Mouse (Mus musculus): Measurements from ENCODE around the gene Rab7. TPM values are rescaled to one million over a fixed set of nuclear protein-coding genes. Genes with fewer than 3 reads are reported as not detected.

The Rab7 gene
- polyA plus RNA-seq, 1 experiment from 2014 or later = 238 TPM

- ATAC-seq (replicated peaks; ENCODE audit: low FRiP score, low read depth) (no peak), DNase-seq (ENCODE audit: low spot score) (no peak)
- Histone ChIP-seq H3K27me3 (ENCODE audit: insufficient read depth, low read length) (no peaks in the 10 kb centered on the region), H3K4me3 (replicated peaks; ENCODE audit: low read depth, low read length) (no peak overlapping the region), H3K36me3 (ENCODE audit: insufficient read depth, low read length) (no peaks in the 10 kb centered on the region), H3K9ac (ENCODE audit: low read depth, low read length) (no peak overlapping the region), H3K27ac (no peak overlapping the region), H3K4me2 (ENCODE audit: low read length) (no peak overlapping the region), H3K9me3 (replicated peaks; ENCODE audit: low read length) (no peaks in the 10 kb centered on the region), H3K4me1 (replicated peaks; ENCODE audit: insufficient read depth, low read length) (peaks cover 15% of the 10 kb centered on the region)
- no peak for TF ChIP-seq CTCF (IDR thresholded peaks at IDR 0.05; ENCODE audit: low read depth)
- 83% methylated on average over 5 of the region's 5 CpGs for WGBS
These were observed 2.8 kb upstream of the Rab7 start for GRCm38 (mm10) chr6:88047853-88048252.

- Histone ChIP-seq H3K4me1 (replicated peaks; ENCODE audit: insufficient read depth, low read length) (peaks cover 15% of the 10 kb centered on the region), H3K4me2 (ENCODE audit: low read length) (peak overlapping the region; percentile 29; the same call in 1 of the 2 replicates), H3K27me3 (ENCODE audit: insufficient read depth, low read length) (no peaks in the 10 kb centered on the region), H3K36me3 (ENCODE audit: insufficient read depth, low read length) (no peaks in the 10 kb centered on the region), H3K9me3 (replicated peaks; ENCODE audit: low read length) (no peaks in the 10 kb centered on the region), H3K9ac (ENCODE audit: low read depth, low read length) (no peak overlapping the region), H3K27ac (peak overlapping the region; percentile 94; the same call in 1 of the 2 replicates), H3K4me3 (replicated peaks; ENCODE audit: low read depth, low read length) (no peak overlapping the region)
- ATAC-seq (replicated peaks; ENCODE audit: low FRiP score, low read depth) = no peak
- 33% methylated on average over 3 of the region's 3 CpGs for WGBS
- DNase-seq (ENCODE audit: low spot score) = no peak
- TF ChIP-seq CTCF (IDR thresholded peaks at IDR 0.05; ENCODE audit: low read depth) = no peak
These were observed 316 bp upstream of the Rab7 start for GRCm38 (mm10) chr6:88045406-88045766.

GRCm38 (mm10) chr6:88044234-88044576, 865 bp downstream of the Rab7 start:
- peak overlapping the region; percentile 84 for H3K4me2 ChIP-seq (ENCODE audit: low read length)
- no peaks in the 10 kb centered on the region for H3K27me3 ChIP-seq (ENCODE audit: insufficient read depth, low read length)
- H3K27ac ChIP-seq = peak overlapping the region; percentile 94
- H3K4me1 ChIP-seq (replicated peaks; ENCODE audit: insufficient read depth, low read length) = peaks cover 15% of the 10 kb centered on the region
- TF ChIP-seq CTCF (IDR thresholded peaks at IDR 0.05; ENCODE audit: low read depth) = no peak
- 4% methylated on average over 3 of the region's 3 CpGs for WGBS
- H3K4me3 ChIP-seq (replicated peaks; ENCODE audit: low read depth, low read length) = peak overlapping the region; percentile 94
- H3K9ac ChIP-seq (ENCODE audit: low read depth, low read length) = peak overlapping the region; percentile 98
- ATAC-seq (replicated peaks; ENCODE audit: low FRiP score, low read depth) (no peak), DNase-seq (ENCODE audit: low spot score) (peak; percentile 12)
- no peaks in the 10 kb centered on the region for H3K36me3 ChIP-seq (ENCODE audit: insufficient read depth, low read length)
- no peaks in the 10 kb centered on the region for H3K9me3 ChIP-seq (replicated peaks; ENCODE audit: low read length)

- Histone ChIP-seq H3K4me2 (ENCODE audit: low read length) (no peak overlapping the region), H3K27ac (no peak overlapping the region), H3K27me3 (ENCODE audit: insufficient read depth, low read length) (no peaks in the 10 kb centered on the region), H3K9ac (ENCODE audit: low read depth, low read length) (no peak overlapping the region), H3K9me3 (replicated peaks; ENCODE audit: low read length) (no peaks in the 10 kb centered on the region), H3K36me3 (ENCODE audit: insufficient read depth, low read length) (no peaks in the 10 kb centered on the region), H3K4me1 (replicated peaks; ENCODE audit: insufficient read depth, low read length) (peaks cover 15% of the 10 kb centered on the region), H3K4me3 (replicated peaks; ENCODE audit: low read depth, low read length) (no peak overlapping the region)
- ATAC-seq (replicated peaks; ENCODE audit: low FRiP score, low read depth) (no peak), DNase-seq (ENCODE audit: low spot score) (no peak)
- TF ChIP-seq CTCF (IDR thresholded peaks at IDR 0.05; ENCODE audit: low read depth) = no peak
- 81% methylated on average over 3 of the region's 3 CpGs for WGBS
These were observed 2.7 kb downstream of the Rab7 start for GRCm38 (mm10) chr6:88042336-88042735.

GRCm38 (mm10) chr6:88041221-88041620, 3.8 kb downstream of the Rab7 start:
- H3K9ac ChIP-seq (ENCODE audit: low read depth, low read length) = no peak overlapping the region
- H3K4me1 ChIP-seq (replicated peaks; ENCODE audit: insufficient read depth, low read length) = peaks cover 15% of the 10 kb centered on the region
- no peak for DNase-seq (ENCODE audit: low spot score)
- WGBS = 58% methylated on average over 4 of the region's 4 CpGs
- no peak for ATAC-seq (replicated peaks; ENCODE audit: low FRiP score, low read depth)
- no peak overlapping the region for H3K4me2 ChIP-seq (ENCODE audit: low read length)
- no peaks in the 10 kb centered on the region for H3K9me3 ChIP-seq (replicated peaks; ENCODE audit: low read length)
- no peak for TF ChIP-seq CTCF (IDR thresholded peaks at IDR 0.05; ENCODE audit: low read depth)
- no peak overlapping the region for H3K27ac ChIP-seq
- H3K27me3 ChIP-seq (ENCODE audit: insufficient read depth, low read length) = no peaks in the 10 kb centered on the region
- no peak overlapping the region for H3K4me3 ChIP-seq (replicated peaks; ENCODE audit: low read depth, low read length)
- H3K36me3 ChIP-seq (ENCODE audit: insufficient read depth, low read length) = no peaks in the 10 kb centered on the region

- H3K36me3 ChIP-seq (ENCODE audit: insufficient read depth, low read length) = no peaks in the 10 kb centered on the region
- no peaks in the 10 kb centered on the region for H3K27me3 ChIP-seq (ENCODE audit: insufficient read depth, low read length)
- no peak overlapping the region for H3K4me2 ChIP-seq (ENCODE audit: low read length)
- DNase-seq (ENCODE audit: low spot score) (no peak), ATAC-seq (replicated peaks; ENCODE audit: low FRiP score, low read depth) (no peak)
- peaks cover 15% of the 10 kb centered on the region for H3K4me1 ChIP-seq (replicated peaks; ENCODE audit: insufficient read depth, low read length)
- H3K9me3 ChIP-seq (replicated peaks; ENCODE audit: low read length) = no peaks in the 10 kb centered on the region
- H3K4me3 ChIP-seq (replicated peaks; ENCODE audit: low read depth, low read length) = no peak overlapping the region
- no peak for TF ChIP-seq CTCF (IDR thresholded peaks at IDR 0.05; ENCODE audit: low read depth)
- H3K9ac ChIP-seq (ENCODE audit: low read depth, low read length) = no peak overlapping the region
- no peak overlapping the region for H3K27ac ChIP-seq
- 92% methylated on average over 4 of the region's 4 CpGs for WGBS
These were observed 5.6 kb downstream of the Rab7 start for GRCm38 (mm10) chr6:88039426-88039825.

GRCm38 (mm10) chr6:88037471-88038045, 7.5 kb downstream of the Rab7 start:
- H3K4me3 ChIP-seq (replicated peaks; ENCODE audit: low read depth, low read length) = no peak overlapping the region
- no peaks in the 10 kb centered on the region for H3K9me3 ChIP-seq (replicated peaks; ENCODE audit: low read length)
- no peaks in the 10 kb centered on the region for H3K36me3 ChIP-seq (ENCODE audit: insufficient read depth, low read length)
- H3K27me3 ChIP-seq (ENCODE audit: insufficient read depth, low read length) = no peaks in the 10 kb centered on the region
- no peak for TF ChIP-seq CTCF (IDR thresholded peaks at IDR 0.05; ENCODE audit: low read depth)
- H3K27ac ChIP-seq = no peak overlapping the region
- H3K4me2 ChIP-seq (ENCODE audit: low read length) = no peak overlapping the region
- WGBS = 78% methylated on average over 4 of the region's 4 CpGs
- no peak overlapping the region for H3K9ac ChIP-seq (ENCODE audit: low read depth, low read length)
- DNase-seq (ENCODE audit: low spot score) = no peak
- no peak for ATAC-seq (replicated peaks; ENCODE audit: low FRiP score, low read depth)
- H3K4me1 ChIP-seq (replicated peaks; ENCODE audit: insufficient read depth, low read length) = no peaks in the 10 kb centered on the region; the same call in 1 of the 2 replicates

All from kidney, postnatal 0 days (tissue).